Mouse (Mus musculus) lung, embryonic 14.5 days (tissue): ENCODE measurements around the gene Faah. TPM values are rescaled to one million over a fixed set of nuclear protein-coding genes. Genes with fewer than 3 reads are reported as not detected.

Source experiments
- ATAC-seq: fragments of 200-750 bp; cut with Nextera tagmentation; 2 replicates; pipeline ENCODE4 v1.8.0; 2017; ENCODE audit warnings: mild to moderate bottlenecking, moderate TSS enrichment, moderate library complexity; ENCODE audit not compliant: insufficient read depth
- DNase-seq: peaks from one replicate; pipeline ENCODE4 v3.0.0-alpha.2; 2015
- H3K27ac ChIP-seq: fragments of 300-500 bp; sonication (generic); 2 replicates; pipeline ENCODE4 v1.5.1; 2014; ENCODE audit warnings: low read depth, mild to moderate bottlenecking, moderate library complexity
- H3K27me3 ChIP-seq: fragments of 300-500 bp; sonication (generic); 2 replicates; pipeline ENCODE4 v1.6.1; 2014; ENCODE audit warnings: low read length, control low read depth; ENCODE audit not compliant: insufficient read depth
- H3K36me3 ChIP-seq: fragments of 300-500 bp; sonication (generic); 2 replicates; pipeline ENCODE4 v1.6.1; 2014; ENCODE audit warnings: control low read depth; ENCODE audit not compliant: insufficient read depth
- H3K4me1 ChIP-seq: fragments of 300-500 bp; sonication (generic); 2 replicates; pipeline ENCODE4 v1.6.1; 2014; ENCODE audit warnings: antibody characterized with exemption, control low read depth; ENCODE audit not compliant: insufficient read depth
- H3K4me2 ChIP-seq: fragments of 300-500 bp; sonication (generic); 2 replicates; pipeline ENCODE4 v1.6.1; 2014; ENCODE audit warnings: mild to moderate bottlenecking
- H3K4me3 ChIP-seq: fragments of 300-500 bp; sonication (generic); 2 replicates; pipeline ENCODE4 v1.5.1; 2014; ENCODE audit warnings: low read depth, low read length
- H3K9ac ChIP-seq: fragments of 300-500 bp; sonication (generic); 2 replicates; pipeline ENCODE4 v1.6.1; 2014
- H3K9me3 ChIP-seq: fragments of 300-500 bp; sonication (generic); 2 replicates; pipeline ENCODE4 v1.6.1; 2016; ENCODE audit warnings: low read depth, low read length, control low read depth
- CTCF ChIP-seq: IDR thresholded peaks from 2 replicates; pipeline ENCODE4 v1.5.1; 2016; ENCODE audit warnings: antibody characterized with exemption, low read depth
- WGBS: fragments of 180-500 bp; shearing (Covaris S2); extraction: QIAGEN DNeasy Blood & Tissue Kit; methylation state at CpG from one replicate; pipeline ENCODE4 v1.1.7; 2014; 5-methylcytosine and 5-hydroxymethylcytosine counted together
- polyA plus RNA-seq: library from polyadenylated mRNA; unstranded; fragments of >200 nt; fragmentation: Nextera tagmentation; extraction: Ambion mirVana; gene quantifications from 2 replicates; pipeline ENCODE4 v1.2.1, GENCODE M21; 2014

Faah gene
- polyA plus RNA-seq, 1 experiment from 2014 or later: 6.3 TPM

- no peak overlapping the region for H3K9ac ChIP-seq
- no peak overlapping the region for H3K4me3 ChIP-seq
- ATAC-seq (no peak), DNase-seq (no peak)
- 6% methylated on average over 19 of the region's 19 CpGs for WGBS
- no peaks in the 10 kb centered on the region for H3K4me1 ChIP-seq
- H3K9me3 ChIP-seq: no peaks in the 10 kb centered on the region
- H3K27me3 ChIP-seq: peaks cover 100% of the 10 kb centered on the region
- H3K4me2 ChIP-seq: no peak overlapping the region
- H3K27ac ChIP-seq: no peak overlapping the region
- H3K36me3 ChIP-seq: no peaks in the 10 kb centered on the region
- TF ChIP-seq CTCF: no peak
Observed at GRCm38 (mm10) chr4:115937061-115937976, 80.4 kb downstream of the Faah start.

DNA sequence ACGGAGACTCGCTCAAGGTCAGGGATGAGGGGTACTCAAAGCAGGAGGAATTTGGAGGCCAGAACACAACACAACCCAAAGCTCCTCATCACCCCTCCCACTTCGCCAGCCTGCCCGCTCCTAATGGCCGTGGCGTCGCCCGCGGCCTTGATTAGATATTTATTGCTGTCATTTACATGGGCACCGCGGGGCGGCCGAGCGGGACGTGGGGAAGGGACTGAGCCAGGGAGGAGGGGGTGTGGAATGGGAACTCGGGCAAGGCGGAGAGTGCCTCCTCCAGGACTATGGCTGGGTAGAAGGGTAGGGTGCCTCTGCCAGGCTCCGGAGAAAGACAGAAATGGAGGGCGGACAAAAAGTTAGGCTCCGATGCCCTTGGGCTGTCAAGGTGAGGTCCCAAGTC, 81.1 kb downstream of the Faah start:
- WGBS: under 1% methylated on average over 20 of the region's 20 CpGs

GRCm38 (mm10) chr4:115935835-115936581, 81.7 kb downstream of the Faah start:
- peak overlapping the region; percentile 4; the same call in 1 of the 2 replicates for H3K4me3 ChIP-seq
- DNase-seq: peak; percentile 23
- TF ChIP-seq CTCF: no peak

More for the DNA sequence above, 81.1 kb downstream of the Faah start:
- H3K27me3 ChIP-seq: peaks cover 100% of the 10 kb centered on the region
- no peak for ATAC-seq
- no peak for DNase-seq
- no peak overlapping the region for H3K4me2 ChIP-seq
- H3K4me3 ChIP-seq: 0 out of 2 replicates have a peak overlapping the region, but pooled peaks have one; percentile 4
- no peaks in the 10 kb centered on the region for H3K4me1 ChIP-seq
- no peak overlapping the region for H3K9ac ChIP-seq
- H3K36me3 ChIP-seq: no peaks in the 10 kb centered on the region
- no peak overlapping the region for H3K27ac ChIP-seq
- TF ChIP-seq CTCF: no peak
- H3K9me3 ChIP-seq: no peaks in the 10 kb centered on the region

DNA sequence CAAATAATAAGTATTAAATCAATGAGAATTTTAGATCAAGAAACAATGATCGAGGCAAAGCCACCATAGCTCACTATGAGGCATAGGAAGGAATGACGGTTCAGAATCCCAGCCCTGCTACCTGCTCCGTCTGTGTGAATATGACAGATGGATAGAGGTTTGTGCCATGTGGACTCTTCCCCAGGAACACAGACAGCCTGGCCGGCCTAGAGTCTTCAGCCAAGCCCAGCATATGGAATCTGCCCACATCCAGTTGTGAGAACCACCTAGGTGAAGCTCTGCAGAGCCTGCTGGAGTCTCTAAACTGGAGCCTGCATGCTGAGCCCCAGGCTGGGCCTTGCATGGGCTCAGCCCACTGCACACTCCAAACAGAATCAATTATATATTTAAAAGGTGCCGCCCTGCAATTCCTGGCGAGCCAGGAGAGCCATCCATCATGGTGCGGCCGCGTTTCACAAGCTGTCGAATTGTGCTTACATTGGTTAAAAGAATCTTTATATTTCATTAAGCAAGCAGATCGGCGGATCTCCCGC, 86.1 kb downstream of the Faah start:
- Histone ChIP-seq H3K27me3 (peaks cover 85% of the 10 kb centered on the region), H3K4me3 (no peak overlapping the region), H3K4me1 (no peaks in the 10 kb centered on the region), H3K36me3 (no peaks in the 10 kb centered on the region), H3K4me2 (no peak overlapping the region), H3K27ac (no peak overlapping the region), H3K9ac (no peak overlapping the region), H3K9me3 (no peaks in the 10 kb centered on the region)
- ATAC-seq (no peak), DNase-seq (no peak)
- no peak for TF ChIP-seq CTCF
- 32% methylated on average over 13 of the region's 13 CpGs for WGBS

More at GRCm38 (mm10) chr4:115935835-115936581, 81.7 kb downstream of the Faah start:
- H3K27ac ChIP-seq: no peak overlapping the region
- no peaks in the 10 kb centered on the region for H3K4me1 ChIP-seq
- no peak for ATAC-seq
- WGBS: under 1% methylated on average over 36 of the region's 36 CpGs
- no peak overlapping the region for H3K9ac ChIP-seq
- H3K27me3 ChIP-seq: peaks cover 100% of the 10 kb centered on the region
- H3K4me2 ChIP-seq: 0 out of 2 replicates have a peak overlapping the region, but pooled peaks have one; percentile 12
- H3K36me3 ChIP-seq: no peaks in the 10 kb centered on the region
- H3K9me3 ChIP-seq: no peaks in the 10 kb centered on the region

GRCm38 (mm10) chr4:115927637-115928036, 90.1 kb downstream of the Faah start:
- ATAC-seq (no peak), DNase-seq (no peak)
- Histone ChIP-seq H3K4me2 (no peak overlapping the region), H3K4me3 (no peak overlapping the region), H3K27me3 (peaks cover 45% of the 10 kb centered on the region), H3K27ac (no peak overlapping the region), H3K4me1 (no peaks in the 10 kb centered on the region), H3K9ac (no peak overlapping the region), H3K9me3 (no peaks in the 10 kb centered on the region), H3K36me3 (no peaks in the 10 kb centered on the region)
- no peak for TF ChIP-seq CTCF
- WGBS: 37% methylated on average over 7 of the region's 7 CpGs

GRCm38 (mm10) chr4:115923262-115923880, 94.4 kb downstream of the Faah start:
- H3K4me1 ChIP-seq: no peaks in the 10 kb centered on the region
- DNase-seq (no peak), ATAC-seq (no peak)
- H3K27me3 ChIP-seq: peaks cover 15% of the 10 kb centered on the region; the same call in 1 of the 2 replicates
- TF ChIP-seq CTCF: no peak
- H3K4me3 ChIP-seq: no peak overlapping the region
- no peaks in the 10 kb centered on the region for H3K36me3 ChIP-seq
- no peak overlapping the region for H3K27ac ChIP-seq
- H3K9ac ChIP-seq: no peak overlapping the region
- no peaks in the 10 kb centered on the region for H3K9me3 ChIP-seq
- H3K4me2 ChIP-seq: no peak overlapping the region
- 66% methylated on average over 16 of the region's 16 CpGs for WGBS
